Mouse (Mus musculus): ENCODE measurements around the gene Gm43738. TPM values are rescaled to one million over a fixed set of nuclear protein-coding genes. Genes with fewer than 3 reads are reported as not detected.
"Not testable (repeated sequence)": the region's sequence is repeated elsewhere in the genome, so short reads cannot be mapped to it uniquely, and the experiment has no call there.

Gm43738 gene
- polyA plus RNA-seq, 1 experiment: not detected

GRCm38 (mm10) chr3:89088974-89089373, 11.9 kb downstream of the Gm43738 start:
- WGBS: 47% methylated on average over 14 of the region's 14 CpGs
- peak overlapping the region; percentile 67 for H3K4me3 ChIP-seq (replicated peaks; ENCODE audit: control insufficient read depth, low read depth, low read length)

GRCm38 (mm10) chr3:89087338-89088110, 13.4 kb downstream of the Gm43738 start:
- 10% methylated on average over 21 of the region's 21 CpGs for WGBS
- Histone ChIP-seq H3K4me3 (replicated peaks; ENCODE audit: control insufficient read depth, low read depth, low read length) (no peak overlapping the region), H3K27ac (ENCODE audit: control insufficient read depth, insufficient read depth, low read depth, low read length, poor library complexity) (no peak overlapping the region), H3K4me1 (ENCODE audit: control insufficient read depth, insufficient read depth, low read length) (peaks cover 1% of the 10 kb centered on the region; the same call in 1 of the 2 replicates)
- TF ChIP-seq POLR2A (IDR thresholded peaks at IDR 0.05; ENCODE audit: borderline replicate concordance, control insufficient read depth, low read depth, low read length): no peak
- peak; percentile 71 for TF ChIP-seq CTCF (IDR thresholded peaks at IDR 0.05; ENCODE audit: control insufficient read depth, insufficient read depth, low read length)

More at GRCm38 (mm10) chr3:89088974-89089373, 11.9 kb downstream of the Gm43738 start:
- Histone ChIP-seq H3K27ac (ENCODE audit: control insufficient read depth, insufficient read depth, low read depth, low read length, poor library complexity) (no peak overlapping the region), H3K4me1 (ENCODE audit: control insufficient read depth, insufficient read depth, low read length) (no peaks in the 10 kb centered on the region; the same call in 1 of the 2 replicates)
- TF ChIP-seq POLR2A (IDR thresholded peaks at IDR 0.05; ENCODE audit: borderline replicate concordance, control insufficient read depth, low read depth, low read length) (no peak), CTCF (IDR thresholded peaks at IDR 0.05; ENCODE audit: control insufficient read depth, insufficient read depth, low read length) (no peak)

DNA sequence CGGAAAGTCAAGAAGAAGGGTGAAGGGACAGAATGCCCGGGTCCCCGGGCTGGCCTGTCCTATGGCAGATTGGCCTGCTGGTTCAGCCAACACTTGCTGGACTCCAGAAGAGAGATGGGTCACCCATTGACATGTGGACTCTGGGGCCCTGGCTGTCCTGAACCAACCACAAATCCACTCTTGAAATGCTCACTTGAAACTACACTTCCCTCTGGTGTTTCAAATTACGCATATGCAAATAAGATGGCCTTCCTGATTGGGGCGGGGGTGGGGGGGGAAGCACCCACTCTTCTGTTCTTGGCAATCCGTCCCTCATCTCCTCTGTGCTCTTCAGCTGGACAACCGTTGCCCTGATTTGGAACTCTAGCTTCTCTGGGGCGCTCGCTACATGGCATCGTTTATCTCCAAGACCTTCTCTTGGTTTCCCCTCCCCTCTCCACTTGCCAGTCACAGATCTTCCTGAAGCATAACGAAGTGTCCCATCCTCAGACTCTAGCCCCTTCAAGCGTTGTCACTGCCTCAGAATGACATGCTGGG, 16.2 kb downstream of the Gm43738 start:
- Histone ChIP-seq H3K27ac (ENCODE audit: control insufficient read depth, insufficient read depth, low read depth, low read length, poor library complexity) (no peak overlapping the region), H3K4me1 (ENCODE audit: control insufficient read depth, insufficient read depth, low read length) (peaks cover 1% of the 10 kb centered on the region; the same call in 1 of the 2 replicates), H3K4me3 (replicated peaks; ENCODE audit: control insufficient read depth, low read depth, low read length) (no peak overlapping the region)
- WGBS: 74% methylated on average over 12 of the region's 12 CpGs
- TF ChIP-seq POLR2A (IDR thresholded peaks at IDR 0.05; ENCODE audit: borderline replicate concordance, control insufficient read depth, low read depth, low read length): no peak

DNA sequence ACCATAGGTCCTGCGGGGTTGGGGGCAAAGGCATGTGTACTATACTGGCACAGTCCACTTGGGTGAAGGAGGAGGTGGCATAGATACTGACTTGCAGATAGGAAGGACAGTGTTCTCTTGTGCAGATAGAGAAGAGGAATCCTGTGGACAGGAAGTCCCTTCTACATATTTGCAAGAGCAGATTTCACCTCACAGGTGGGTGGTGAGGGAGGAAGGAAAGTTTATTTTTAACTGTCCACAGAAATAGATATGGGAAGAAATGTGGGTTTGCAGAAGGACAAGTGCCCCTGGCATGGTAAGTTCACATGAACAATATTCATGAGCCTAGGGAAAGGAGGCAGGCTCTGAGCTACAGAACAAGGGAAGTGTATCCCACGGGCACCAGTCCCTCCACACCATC, 16.8 kb downstream of the Gm43738 start:
- H3K4me3 ChIP-seq (replicated peaks; ENCODE audit: control insufficient read depth, low read depth, low read length): no peak overlapping the region
- H3K4me1 ChIP-seq (ENCODE audit: control insufficient read depth, insufficient read depth, low read length): peaks cover 1% of the 10 kb centered on the region; the same call in 1 of the 2 replicates
- H3K27ac ChIP-seq (ENCODE audit: control insufficient read depth, insufficient read depth, low read depth, low read length, poor library complexity): no peak overlapping the region
- WGBS: 80% methylated on average over 2 of the region's 2 CpGs
- TF ChIP-seq CTCF (IDR thresholded peaks at IDR 0.05; ENCODE audit: control insufficient read depth, insufficient read depth, low read length) (no peak), POLR2A (IDR thresholded peaks at IDR 0.05; ENCODE audit: borderline replicate concordance, control insufficient read depth, low read depth, low read length) (no peak)

GRCm38 (mm10) chr3:89082287-89082686, 18.6 kb downstream of the Gm43738 start:
- not testable (repeated sequence) for H3K27ac ChIP-seq (ENCODE audit: control insufficient read depth, insufficient read depth, low read depth, low read length, poor library complexity); H3K4me3 ChIP-seq (replicated peaks; ENCODE audit: control insufficient read depth, low read depth, low read length); H3K4me1 ChIP-seq (ENCODE audit: control insufficient read depth, insufficient read depth, low read length)

DNA sequence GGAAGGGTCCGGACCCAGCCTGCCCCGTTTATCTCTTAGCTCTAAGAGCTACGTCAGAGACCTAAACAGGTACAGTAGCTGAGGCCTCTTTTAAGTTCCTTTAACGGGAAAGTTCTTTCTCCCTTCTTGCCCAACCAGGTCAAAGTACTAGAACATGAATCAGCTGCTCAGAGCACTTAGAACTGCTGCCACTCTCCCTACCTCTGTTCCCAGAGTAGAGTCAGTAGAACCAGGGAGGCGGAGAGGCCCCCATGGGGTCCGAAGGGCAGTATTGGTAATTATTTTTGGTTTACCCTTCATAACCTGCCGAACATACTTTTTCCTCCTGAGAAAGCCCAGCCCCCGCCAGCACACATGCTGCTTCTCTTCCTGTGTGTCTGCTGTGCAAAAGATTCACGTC, 23.5 kb downstream of the Gm43738 start:
- H3K27ac ChIP-seq (ENCODE audit: control insufficient read depth, insufficient read depth, low read depth, low read length, poor library complexity): no peak overlapping the region
- no peak overlapping the region for H3K4me3 ChIP-seq (replicated peaks; ENCODE audit: control insufficient read depth, low read depth, low read length)
- 90% methylated on average over 9 of the region's 9 CpGs for WGBS
- no peaks in the 10 kb centered on the region for H3K4me1 ChIP-seq (ENCODE audit: control insufficient read depth, insufficient read depth, low read length)
- TF ChIP-seq CTCF (IDR thresholded peaks at IDR 0.05; ENCODE audit: control insufficient read depth, insufficient read depth, low read length) (no peak), POLR2A (IDR thresholded peaks at IDR 0.05; ENCODE audit: borderline replicate concordance, control insufficient read depth, low read depth, low read length) (no peak)

- no peak overlapping the region for H3K4me3 ChIP-seq (replicated peaks; ENCODE audit: control insufficient read depth, low read depth, low read length)
- no peak overlapping the region for H3K27ac ChIP-seq (ENCODE audit: control insufficient read depth, insufficient read depth, low read depth, low read length, poor library complexity)
- no peaks in the 10 kb centered on the region for H3K4me1 ChIP-seq (ENCODE audit: control insufficient read depth, insufficient read depth, low read length)
- TF ChIP-seq CTCF (IDR thresholded peaks at IDR 0.05; ENCODE audit: control insufficient read depth, insufficient read depth, low read length): no peak
- TF ChIP-seq POLR2A (IDR thresholded peaks at IDR 0.05; ENCODE audit: borderline replicate concordance, control insufficient read depth, low read depth, low read length): no peak
Measured at GRCm38 (mm10) chr3:89067265-89067664, 33.6 kb downstream of the Gm43738 start.

- TF ChIP-seq POLR2A (IDR thresholded peaks at IDR 0.05; ENCODE audit: borderline replicate concordance, control insufficient read depth, low read depth, low read length) (no peak), CTCF (IDR thresholded peaks at IDR 0.05; ENCODE audit: control insufficient read depth, insufficient read depth, low read length) (no peak)
- WGBS: 89% methylated on average over 3 of the region's 3 CpGs
- H3K27ac ChIP-seq (ENCODE audit: control insufficient read depth, insufficient read depth, low read depth, low read length, poor library complexity): no peak overlapping the region
- no peak overlapping the region for H3K4me3 ChIP-seq (replicated peaks; ENCODE audit: control insufficient read depth, low read depth, low read length)
- no peaks in the 10 kb centered on the region for H3K4me1 ChIP-seq (ENCODE audit: control insufficient read depth, insufficient read depth, low read length)
Measured at GRCm38 (mm10) chr3:89061696-89062095, 39.2 kb downstream of the Gm43738 start.

DNA sequence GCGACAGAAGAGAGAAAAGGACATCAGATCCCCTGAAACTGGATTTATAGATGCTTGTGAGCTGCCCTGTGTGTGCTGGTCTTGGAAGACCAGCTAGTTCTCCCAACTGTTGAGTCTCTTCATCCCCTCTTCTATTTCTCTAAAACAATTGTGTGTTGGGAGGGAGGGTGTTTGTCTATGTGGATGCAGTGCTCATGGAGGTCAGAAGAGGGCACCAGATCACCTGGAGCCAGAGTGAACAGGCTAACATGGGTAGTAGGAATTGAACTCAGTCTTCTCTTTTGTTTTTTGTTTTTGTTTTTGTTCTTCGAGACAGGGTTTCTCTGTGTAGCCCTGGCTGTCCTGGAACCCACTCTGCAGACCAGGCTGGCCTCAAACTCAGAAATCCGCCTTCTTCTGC, 42.1 kb downstream of the Gm43738 start:
- TF ChIP-seq CTCF (IDR thresholded peaks at IDR 0.05; ENCODE audit: control insufficient read depth, insufficient read depth, low read length) (peak; percentile 72), POLR2A (IDR thresholded peaks at IDR 0.05; ENCODE audit: borderline replicate concordance, control insufficient read depth, low read depth, low read length) (no peak)
- no peak overlapping the region for H3K4me3 ChIP-seq (replicated peaks; ENCODE audit: control insufficient read depth, low read depth, low read length)
- no peaks in the 10 kb centered on the region for H3K4me1 ChIP-seq (ENCODE audit: control insufficient read depth, insufficient read depth, low read length)
- no peak overlapping the region for H3K27ac ChIP-seq (ENCODE audit: control insufficient read depth, insufficient read depth, low read depth, low read length, poor library complexity)
- WGBS: 82% methylated on average over 3 of the region's 3 CpGs
